Mouse (Mus musculus): ENCODE measurements at regions not wholly inside any gene's neighbourhood (a gene's known extent, or its start where the extent isn't known, plus 50 kb on each side); places are given as distances from the start of the nearest gene placed in this dataset.

- no peak for ATAC-seq (replicated peaks; ENCODE audit: low FRiP score, poor library complexity, severe bottlenecking)
Measured at GRCm38 (mm10) chr5:118316310-118317017, 71.4 kb downstream of the 2410131K14Rik start.

- ATAC-seq (replicated peaks; ENCODE audit: low FRiP score, poor library complexity, severe bottlenecking): no peak
Measured at GRCm38 (mm10) chr5:118318073-118318472, 73.0 kb downstream of the 2410131K14Rik start.

- no peak for ATAC-seq (replicated peaks; ENCODE audit: low FRiP score, poor library complexity, severe bottlenecking)
Measured at GRCm38 (mm10) chr5:118318883-118319282, 73.9 kb downstream of the 2410131K14Rik start.

GRCm38 (mm10) chr5:118321719-118322455 lies 76.9 kb downstream of the 2410131K14Rik start:
- no peak for ATAC-seq (replicated peaks; ENCODE audit: low FRiP score, poor library complexity, severe bottlenecking)

- ATAC-seq (replicated peaks; ENCODE audit: low FRiP score, poor library complexity, severe bottlenecking): no peak
Measured at GRCm38 (mm10) chr5:118323151-118323550, 78.1 kb downstream of the 2410131K14Rik start.

- no peak for ATAC-seq (replicated peaks; ENCODE audit: low FRiP score, poor library complexity, severe bottlenecking)
Measured at GRCm38 (mm10) chr5:118326837-118327541, 82.0 kb downstream of the 2410131K14Rik start.

GRCm38 (mm10) chr5:118327961-118328712 lies 83.1 kb downstream of the 2410131K14Rik start:
- no peak for ATAC-seq (replicated peaks; ENCODE audit: low FRiP score, poor library complexity, severe bottlenecking)

- ATAC-seq (replicated peaks; ENCODE audit: low FRiP score, poor library complexity, severe bottlenecking): no peak
Measured at GRCm38 (mm10) chr5:118329143-118329542, 84.1 kb downstream of the 2410131K14Rik start.

- ATAC-seq (replicated peaks; ENCODE audit: low FRiP score, poor library complexity, severe bottlenecking): no peak
Measured at GRCm38 (mm10) chr5:118331286-118331607, 86.2 kb downstream of the 2410131K14Rik start.

- ATAC-seq (replicated peaks; ENCODE audit: low FRiP score, poor library complexity, severe bottlenecking): no peak
Measured at GRCm38 (mm10) chr5:118331608-118332394, 86.8 kb downstream of the 2410131K14Rik start.

GRCm38 (mm10) chr5:118334054-118334453 lies 89.0 kb downstream of the 2410131K14Rik start:
- ATAC-seq (replicated peaks; ENCODE audit: low FRiP score, poor library complexity, severe bottlenecking): no peak

- no peak for ATAC-seq (replicated peaks; ENCODE audit: low FRiP score, poor library complexity, severe bottlenecking)
Measured at GRCm38 (mm10) chr5:118338186-118338585, 93.2 kb downstream of the 2410131K14Rik start.

- ATAC-seq (replicated peaks; ENCODE audit: low FRiP score, poor library complexity, severe bottlenecking): no peak
Measured at GRCm38 (mm10) chr5:118339676-118340661, 94.9 kb downstream of the 2410131K14Rik start.

GRCm38 (mm10) chr5:118343444-118344320 lies 98.7 kb downstream of the 2410131K14Rik start:
- no peak for ATAC-seq (replicated peaks; ENCODE audit: low FRiP score, poor library complexity, severe bottlenecking)

GRCm38 (mm10) chr5:118345226-118345625 lies 100.2 kb downstream of the 2410131K14Rik start:
- no peak for ATAC-seq (replicated peaks; ENCODE audit: low FRiP score, poor library complexity, severe bottlenecking)

GRCm38 (mm10) chr5:118349057-118349456 lies 104.0 kb downstream of the 2410131K14Rik start:
- ATAC-seq (replicated peaks; ENCODE audit: low FRiP score, poor library complexity, severe bottlenecking): no peak

- no peak for ATAC-seq (replicated peaks; ENCODE audit: low FRiP score, poor library complexity, severe bottlenecking)
Measured at GRCm38 (mm10) chr5:118351301-118351700, 106.3 kb downstream of the 2410131K14Rik start.
